Mouse (Mus musculus): ENCODE measurements around the gene Zfp605.
"Not testable (repeated sequence)": the region's sequence is repeated elsewhere in the genome, so short reads cannot be mapped to it uniquely, and the experiment has no call there.

Gene Zfp605

GRCm38 (mm10) chr5:110106901-110107564 is 2.9 kb upstream of the Zfp605 start:
- no peak for DNase-seq (ENCODE audit: extremely low read depth, low read depth)

GRCm38 (mm10) chr5:110107581-110108304 is 2.1 kb upstream of the Zfp605 start, which contains the start of gene Gtpbp6:
TSS of gene Gtpbp6 (minus strand) at chr5:110108197.
- DNase-seq (ENCODE audit: extremely low read depth, low read depth) = peak; percentile 93

- DNase-seq (ENCODE audit: extremely low read depth, low read depth) = no peak
Measured at GRCm38 (mm10) chr5:110108305-110108628, 1.6 kb upstream of the Zfp605 start.

- not testable (repeated sequence) for DNase-seq (ENCODE audit: extremely low read depth, low read depth)
Measured at GRCm38 (mm10) chr5:110122380-110122779, 12.5 kb downstream of the Zfp605 start.

- DNase-seq (ENCODE audit: extremely low read depth, low read depth) = peak; percentile 93
Measured at GRCm38 (mm10) chr5:110135293-110136086, 25.6 kb downstream of the Zfp605 start, which contains the start of gene Chfr. TSS of gene Chfr (plus strand) at chr5:110135842.

- DNase-seq (ENCODE audit: extremely low read depth, low read depth) = no peak
Measured at GRCm38 (mm10) chr5:110136087-110136464, 26.2 kb downstream of the Zfp605 start.

- peak; percentile 31 for DNase-seq (ENCODE audit: extremely low read depth, low read depth)
Measured at GRCm38 (mm10) chr5:110137816-110138215, 27.9 kb downstream of the Zfp605 start.

GRCm38 (mm10) chr5:110139325-110139724 is 29.4 kb downstream of the Zfp605 start:
- no peak for DNase-seq (ENCODE audit: extremely low read depth, low read depth)

GRCm38 (mm10) chr5:110140424-110140823 is 30.5 kb downstream of the Zfp605 start:
- DNase-seq (ENCODE audit: extremely low read depth, low read depth) = no peak

GRCm38 (mm10) chr5:110142309-110142708 is 32.4 kb downstream of the Zfp605 start:
- DNase-seq (ENCODE audit: extremely low read depth, low read depth) = no peak

GRCm38 (mm10) chr5:110143007-110143406 is 33.1 kb downstream of the Zfp605 start:
- no peak for DNase-seq (ENCODE audit: extremely low read depth, low read depth)

GRCm38 (mm10) chr5:110169374-110169773 is 59.5 kb downstream of the Zfp605 start:
- no peak for DNase-seq (ENCODE audit: extremely low read depth, low read depth)

- DNase-seq (ENCODE audit: extremely low read depth, low read depth) = peak; percentile 91
Measured at GRCm38 (mm10) chr5:110176362-110177020, 66.6 kb downstream of the Zfp605 start, which contains the start of gene Golga3. TSS of gene Golga3 (plus strand) at chr5:110176701.

- peak; percentile 20 for DNase-seq (ENCODE audit: extremely low read depth, low read depth)
Measured at GRCm38 (mm10) chr5:110177021-110177420, 67.1 kb downstream of the Zfp605 start.

GRCm38 (mm10) chr5:110178628-110179027 is 68.7 kb downstream of the Zfp605 start:
- DNase-seq (ENCODE audit: extremely low read depth, low read depth) = no peak
